Mouse (Mus musculus) limb, embryonic 14.5 days (tissue): ENCODE measurements around the gene Fam47e. TPM values are rescaled to one million over a fixed set of nuclear protein-coding genes. Genes with fewer than 3 reads are reported as not detected.
"Not testable (repeated sequence)": the region's sequence is repeated elsewhere in the genome, so short reads cannot be mapped to it uniquely, and the experiment has no call there.

Experiments used
- ATAC-seq: fragments of 200-750 bp; cut with Nextera tagmentation; 2 replicates; pipeline ENCODE4 v1.8.0; 2017; ENCODE audit warnings: low read depth, moderate number of reproducible peaks, moderate TSS enrichment; ENCODE audit not compliant: low FRiP score
- DNase-seq: peaks from one replicate; pipeline ENCODE4 v3.0.0-alpha.2; 2015; ENCODE audit warnings: low spot score
- H3K27ac ChIP-seq: fragments of 300-500 bp; sonication (generic); replicated peaks from 2 replicates; pipeline ENCODE4 v1.5.1; 2014; ENCODE audit warnings: low read depth, mild to moderate bottlenecking, low read length, moderate library complexity, mixed read lengths
- H3K27me3 ChIP-seq: fragments of 300-500 bp; sonication (generic); 2 replicates; pipeline ENCODE4 v1.6.1; 2014; ENCODE audit warnings: low read length, mixed read lengths; ENCODE audit not compliant: control insufficient read depth, insufficient read depth
- H3K36me3 ChIP-seq: fragments of 300-500 bp; sonication (generic); 2 replicates; pipeline ENCODE4 v1.6.1; 2014; ENCODE audit warnings: mild to moderate bottlenecking, low read length, moderate library complexity, mixed read lengths; ENCODE audit not compliant: control insufficient read depth, insufficient read depth
- H3K4me1 ChIP-seq: fragments of 300-500 bp; sonication (generic); 2 replicates; pipeline ENCODE4 v1.6.1; 2014; ENCODE audit warnings: antibody characterized with exemption, low read length, mixed read lengths; ENCODE audit not compliant: control insufficient read depth, insufficient read depth
- H3K4me2 ChIP-seq: fragments of 300-500 bp; sonication (generic); replicated peaks from 2 replicates; pipeline ENCODE4 v1.6.1; 2014; ENCODE audit warnings: low read depth, mild to moderate bottlenecking, low read length, moderate library complexity; ENCODE audit not compliant: severe bottlenecking
- H3K4me3 ChIP-seq: fragments of 300-500 bp; sonication (generic); replicated peaks from 2 replicates; pipeline ENCODE4 v1.5.1; 2014; ENCODE audit warnings: low read length
- H3K9ac ChIP-seq: fragments of 300-500 bp; sonication (generic); 2 replicates; pipeline ENCODE4 v1.6.1; 2014; ENCODE audit warnings: mild to moderate bottlenecking, low read depth, low read length, moderate library complexity; ENCODE audit not compliant: severe bottlenecking
- H3K9me3 ChIP-seq: fragments of 300-500 bp; sonication (generic); 2 replicates; pipeline ENCODE4 v1.6.1; 2016; ENCODE audit warnings: low read length; ENCODE audit not compliant: control insufficient read depth
- POLR2A ChIP-seq: fragments of 200-500 bp; IDR thresholded peaks from 2 replicates; pipeline ENCODE4 v1.8.0; 2012; ENCODE audit warnings: inconsistent platforms, mild to moderate bottlenecking, moderate library complexity, borderline replicate concordance; ENCODE audit not compliant: insufficient read depth, insufficient read length; ENCODE audit errors: extremely low read depth
- WGBS: fragments of 180-500 bp; shearing (Covaris S2); extraction: QIAGEN DNeasy Blood & Tissue Kit; methylation state at CpG from one replicate; pipeline ENCODE4 v1.1.7; 2014; 5-methylcytosine and 5-hydroxymethylcytosine counted together
- polyA plus RNA-seq, 2 experiments: library from polyadenylated mRNA; depleted of rRNA in 1 of 2; stranded (reverse) in 1 of 2; unstranded in 1 of 2; fragments of >200 nt; fragmentation: Nextera tagmentation in 1 of 2; extraction: Ambion mirVana in 1 of 2; gene quantifications; 2 replicates each; pipeline versions ENCODE4 v1.2.1 to v1.2.3; 2012 to 2014

Gene Fam47e
- polyA plus RNA-seq, 2 experiments, result 0.09 TPM; not detected in 1

- Histone ChIP-seq H3K4me2 (no peak overlapping the region), H3K36me3 (no peaks in the 10 kb centered on the region), H3K9me3 (no peaks in the 10 kb centered on the region), H3K27ac (no peak overlapping the region), H3K4me3 (no peak overlapping the region), H3K4me1 (no peaks in the 10 kb centered on the region), H3K9ac (no peak overlapping the region), H3K27me3 (no peaks in the 10 kb centered on the region)
- no peak for DNase-seq
- ATAC-seq, result no peak
- no peak for TF ChIP-seq POLR2A
- 88% methylated on average over 5 of the region's 5 CpGs for WGBS
These were observed 42.8 kb upstream of the Fam47e start for GRCm38 (mm10) chr5:92512066-92512465.

DNA sequence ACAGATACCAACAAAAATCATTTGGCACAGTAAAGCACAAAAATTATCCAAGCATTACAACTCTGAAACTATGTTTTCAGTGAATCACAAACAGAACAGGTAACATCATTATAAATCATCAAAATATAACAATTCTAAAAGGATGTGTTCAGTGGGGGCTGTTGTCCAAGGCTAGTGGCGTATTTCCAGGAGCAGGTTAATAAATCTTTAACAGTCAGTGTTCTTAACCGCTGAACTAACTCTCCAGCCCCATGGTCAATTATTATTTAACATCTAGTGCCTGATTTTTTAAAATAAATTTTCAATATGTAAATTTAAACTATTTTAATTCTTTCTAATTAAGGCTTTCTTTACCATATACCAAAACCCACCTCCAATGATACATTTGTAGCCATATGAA is 33.7 kb upstream of the Fam47e start:
- not testable (repeated sequence) for H3K9ac ChIP-seq, ATAC-seq, H3K27me3 ChIP-seq, H3K4me3 ChIP-seq, H3K4me2 ChIP-seq, H3K36me3 ChIP-seq, DNase-seq, H3K9me3 ChIP-seq, H3K27ac ChIP-seq, H3K4me1 ChIP-seq
- WGBS, result 68% methylated on average over 2 of the region's 2 CpGs

GRCm38 (mm10) chr5:92524821-92525258 is 30.0 kb upstream of the Fam47e start:
- no peaks in the 10 kb centered on the region for H3K4me1 ChIP-seq
- no peaks in the 10 kb centered on the region for H3K27me3 ChIP-seq
- H3K9ac ChIP-seq, result no peak overlapping the region
- no peak overlapping the region for H3K4me3 ChIP-seq
- no peaks in the 10 kb centered on the region for H3K9me3 ChIP-seq
- no peak for ATAC-seq
- H3K4me2 ChIP-seq, result no peak overlapping the region
- TF ChIP-seq POLR2A, result no peak
- H3K27ac ChIP-seq, result no peak overlapping the region
- no peak for DNase-seq
- 70% methylated on average over 6 of the region's 6 CpGs for WGBS
- H3K36me3 ChIP-seq, result no peaks in the 10 kb centered on the region

GRCm38 (mm10) chr5:92539698-92540097 is 15.2 kb upstream of the Fam47e start:
- Histone ChIP-seq H3K4me1 (no peaks in the 10 kb centered on the region), H3K27ac (no peak overlapping the region), H3K4me2 (no peak overlapping the region), H3K9me3 (no peaks in the 10 kb centered on the region), H3K27me3 (no peaks in the 10 kb centered on the region), H3K36me3 (no peaks in the 10 kb centered on the region), H3K9ac (no peak overlapping the region), H3K4me3 (no peak overlapping the region)
- WGBS, result 81% methylated on average over 4 of the region's 4 CpGs
- no peak for TF ChIP-seq POLR2A
- no peak for DNase-seq
- ATAC-seq, result no peak

DNA sequence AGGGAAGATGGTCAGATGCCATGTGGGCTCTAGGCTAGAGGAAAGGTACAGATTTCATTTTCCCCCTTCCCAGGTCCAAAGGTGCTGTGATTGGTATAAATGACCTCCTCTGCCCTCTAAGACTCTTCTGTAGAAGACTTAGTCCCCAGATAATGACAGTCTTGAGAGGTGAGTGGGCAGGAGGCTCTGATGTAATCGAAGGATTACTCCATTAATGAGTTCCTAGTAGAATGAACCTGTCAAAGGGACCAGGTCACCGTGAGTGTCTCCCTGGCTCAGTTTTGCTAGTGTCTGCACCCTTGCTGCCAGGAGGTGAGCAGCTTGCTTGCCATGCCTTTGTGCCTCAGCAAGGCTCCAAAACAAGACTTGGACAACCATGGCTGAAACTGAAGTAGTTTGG is 2.3 kb upstream of the Fam47e start:
- H3K4me3 ChIP-seq, result no peak overlapping the region
- DNase-seq (no peak), ATAC-seq (no peak)
- H3K9ac ChIP-seq, result no peak overlapping the region
- H3K36me3 ChIP-seq, result no peaks in the 10 kb centered on the region
- TF ChIP-seq POLR2A, result no peak
- WGBS, result 82% methylated on average over 2 of the region's 2 CpGs
- H3K9me3 ChIP-seq, result no peaks in the 10 kb centered on the region
- H3K27me3 ChIP-seq, result no peaks in the 10 kb centered on the region
- no peaks in the 10 kb centered on the region for H3K4me1 ChIP-seq
- H3K4me2 ChIP-seq, result no peak overlapping the region
- H3K27ac ChIP-seq, result no peak overlapping the region

DNA sequence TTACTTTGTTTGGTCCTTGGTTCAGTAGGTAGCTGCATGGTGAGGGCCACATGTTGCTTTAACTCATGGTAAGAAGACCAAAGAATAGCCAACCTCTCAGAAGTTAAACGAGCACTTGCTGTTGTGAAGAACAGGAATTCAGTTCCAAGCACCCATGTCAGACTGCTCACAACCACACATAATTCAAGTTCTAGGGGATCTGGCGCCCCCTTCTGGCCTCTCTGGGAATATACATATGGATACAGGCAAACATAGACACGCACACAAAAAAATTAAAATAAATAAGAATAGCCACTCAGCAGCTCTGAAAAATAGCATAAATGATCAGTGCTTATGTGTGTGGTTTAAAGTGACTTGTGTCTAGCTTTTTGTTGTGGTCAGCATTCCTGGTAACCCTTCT is 930 bp upstream of the Fam47e start:
- 70% methylated on average over 3 of the region's 3 CpGs for WGBS
- Histone ChIP-seq H3K9me3 (no peaks in the 10 kb centered on the region), H3K4me3 (no peak overlapping the region)

More for the DNA sequence above, 930 bp upstream of the Fam47e start:
- no peak for TF ChIP-seq POLR2A
- Histone ChIP-seq H3K9ac (no peak overlapping the region), H3K4me2 (no peak overlapping the region), H3K27me3 (no peaks in the 10 kb centered on the region), H3K36me3 (no peaks in the 10 kb centered on the region), H3K27ac (no peak overlapping the region), H3K4me1 (no peaks in the 10 kb centered on the region)
- ATAC-seq, result no peak
- no peak for DNase-seq
